Mouse (Mus musculus): ENCODE data around the gene Tmcc1.

The Tmcc1 gene

DNA sequence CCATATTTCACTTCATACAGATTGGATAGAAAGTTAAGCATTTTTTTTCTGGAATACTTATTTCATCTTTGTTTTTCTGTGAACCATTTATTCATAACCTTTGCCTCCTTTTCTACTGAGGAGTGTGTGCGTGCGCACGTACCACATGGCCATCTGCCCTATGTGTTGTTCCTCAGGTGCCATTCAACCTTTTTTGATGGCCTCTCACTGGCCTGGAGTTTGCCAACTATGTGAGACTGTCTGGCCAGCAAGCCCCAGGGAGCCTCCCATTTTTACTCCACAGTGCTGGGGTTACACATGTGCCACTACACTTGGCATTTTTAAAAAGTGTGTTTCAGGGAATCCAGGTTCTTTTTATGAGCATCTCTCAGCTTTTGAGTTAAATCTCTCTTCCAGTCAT, 177.4 kb downstream of the Tmcc1 start:
- no peak for DNase-seq (ENCODE audit: low spot score in 2 of 2)

DNA sequence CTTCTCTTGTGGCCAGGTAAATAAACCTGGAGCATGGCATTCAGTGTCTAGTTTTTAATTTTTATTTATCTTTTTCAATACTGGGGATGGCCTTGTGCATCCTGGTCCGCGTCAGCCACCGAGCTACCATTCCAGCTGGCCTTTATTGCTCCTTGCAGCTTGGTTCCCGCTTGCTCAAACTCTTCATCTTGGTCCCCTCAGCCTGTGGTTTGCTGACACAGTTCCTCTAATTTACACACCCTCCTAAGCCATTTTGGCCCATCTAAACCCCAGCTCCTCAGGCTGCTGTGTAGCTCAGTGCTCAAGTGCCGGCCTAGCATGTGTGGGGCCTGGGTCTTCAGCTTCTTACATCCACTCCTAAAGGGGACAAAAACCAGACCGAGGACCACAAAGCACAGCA, 179.2 kb downstream of the Tmcc1 start:
- no peak for DNase-seq (ENCODE audit: low spot score in 2 of 2)

DNA sequence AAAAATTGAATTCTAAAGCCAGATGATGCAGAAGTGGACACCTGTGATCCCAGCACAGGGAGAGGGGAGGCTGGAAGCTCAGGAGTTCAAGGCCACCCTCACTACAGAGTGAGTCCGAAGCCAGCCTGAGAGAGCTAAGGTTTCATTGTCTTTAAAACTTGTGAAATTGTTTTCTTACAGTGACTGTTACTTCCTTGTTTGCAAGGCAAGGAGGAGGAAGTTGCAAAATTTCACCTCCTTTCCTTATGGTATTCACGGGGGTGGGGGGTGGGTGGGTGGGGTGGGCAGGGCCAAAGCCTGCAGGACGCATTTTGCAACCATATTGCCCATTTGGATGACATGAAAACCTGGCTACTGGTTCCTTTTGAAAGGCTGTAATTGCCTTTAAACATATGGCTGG, 179.6 kb downstream of the Tmcc1 start:
- no peak for DNase-seq (ENCODE audit: low spot score in 2 of 2)

DNA sequence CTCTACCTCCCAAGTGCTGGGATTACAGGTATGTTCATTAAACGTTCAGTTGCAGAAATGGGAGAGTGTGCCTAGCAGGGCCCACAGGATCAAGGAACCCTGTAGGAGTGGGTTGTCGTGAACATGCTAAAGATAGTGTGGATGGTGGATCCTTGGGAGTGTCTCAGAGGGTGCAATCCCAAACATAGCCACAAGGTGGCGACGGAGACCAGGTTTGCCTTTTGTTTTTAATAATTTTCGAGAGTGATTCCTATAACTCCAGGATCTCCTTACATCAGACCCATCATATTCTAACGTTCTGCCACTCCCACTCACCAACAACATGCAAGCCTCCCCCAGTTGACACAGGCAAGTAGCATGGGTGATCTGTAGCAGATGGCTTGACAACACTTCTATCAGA, 182.7 kb downstream of the Tmcc1 start:
- peak in 1 of 2 experiments; percentile 93 for DNase-seq (ENCODE audit: low spot score in 2 of 2)

DNA sequence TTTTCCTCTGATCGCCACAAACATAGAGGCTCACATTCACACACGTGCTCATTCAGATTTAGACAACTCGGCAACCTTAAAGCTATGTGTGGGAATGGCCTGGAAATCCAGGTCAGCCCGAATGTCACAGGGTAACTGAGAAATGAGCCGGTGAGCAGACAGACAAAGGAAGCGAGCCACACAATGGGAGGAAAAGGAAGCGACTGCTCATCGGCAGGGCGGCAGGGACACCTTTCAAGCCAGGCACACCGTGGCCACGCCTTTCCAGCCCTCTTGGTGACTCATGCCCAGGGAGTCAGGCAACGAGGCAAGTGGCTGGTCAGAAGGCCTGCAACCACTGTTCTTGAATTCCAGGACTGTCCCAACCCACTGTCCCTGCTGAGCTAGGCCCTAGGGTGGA, 183.9 kb downstream of the Tmcc1 start:
- DNase-seq (ENCODE audit: low spot score in 2 of 2) = no peak

DNA sequence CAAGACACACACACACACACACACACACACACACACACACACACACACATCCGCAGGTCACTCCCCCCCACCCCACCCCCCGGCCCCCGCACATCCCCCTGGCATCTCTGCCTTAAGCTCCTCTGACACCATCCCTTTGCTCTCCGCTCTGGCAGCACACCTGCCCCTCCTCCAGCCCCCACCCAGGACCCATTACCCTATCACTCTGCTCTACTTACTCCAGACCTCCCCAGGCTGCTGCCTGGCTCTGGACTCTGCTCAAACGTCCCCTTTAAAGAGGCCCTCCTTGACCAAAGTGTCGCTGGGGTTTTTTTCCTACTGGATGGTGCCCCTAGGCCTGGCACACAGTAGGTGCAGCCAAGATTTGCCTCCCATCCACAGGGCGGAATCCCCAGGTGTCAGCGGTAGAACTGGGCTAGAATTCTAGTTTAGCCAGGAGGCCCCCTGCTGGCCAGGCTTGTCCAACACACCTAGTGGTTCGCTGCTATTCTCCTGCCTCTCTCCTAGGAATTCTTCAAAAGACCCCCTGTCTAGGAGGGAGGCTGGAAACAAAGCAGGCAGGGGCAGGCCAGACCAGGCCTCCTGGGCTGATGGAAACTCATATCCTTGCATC, 185.6 kb downstream of the Tmcc1 start:
- DNase-seq (ENCODE audit: low spot score in 2 of 2) = peak in 1 of 2 experiments; percentile 69

DNA sequence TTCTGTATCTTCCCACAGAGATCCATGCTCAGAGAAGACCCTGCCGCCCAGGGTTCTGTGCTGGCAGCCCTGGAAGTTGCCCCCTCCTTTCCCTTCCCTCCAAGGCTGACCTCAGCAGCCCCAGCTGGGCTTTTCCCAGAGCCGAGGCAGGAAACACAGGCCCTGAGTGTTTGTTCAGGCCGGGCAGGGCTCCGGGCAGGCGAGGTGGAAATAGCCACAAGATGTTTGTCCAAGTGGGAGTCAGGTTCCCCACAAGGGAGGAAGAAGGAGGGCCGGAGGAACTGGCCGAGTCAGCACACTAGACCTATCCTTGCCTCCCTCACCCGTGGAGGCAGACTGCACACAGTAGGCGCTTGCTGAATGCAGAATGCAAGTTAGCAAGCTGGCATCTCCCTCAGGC, 186.6 kb downstream of the Tmcc1 start:
- no peak for DNase-seq (ENCODE audit: low spot score in 2 of 2)

DNA sequence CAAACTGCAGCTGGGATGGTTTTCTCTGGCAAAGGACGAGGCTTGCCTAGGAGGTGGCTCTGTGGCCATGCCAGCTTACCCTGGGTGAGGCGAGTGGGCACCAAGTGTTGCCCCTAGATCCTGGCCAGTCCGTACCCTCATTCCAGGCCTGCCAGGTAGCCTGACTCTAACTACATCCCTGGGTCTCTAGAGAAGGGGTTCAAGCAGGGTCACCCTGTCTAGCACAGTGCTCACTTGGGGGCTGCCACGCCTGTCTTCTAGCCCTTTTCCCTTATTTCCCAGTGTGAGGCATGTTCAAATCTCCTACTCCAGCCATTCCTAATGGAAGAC, 187.4 kb downstream of the Tmcc1 start:
- DNase-seq (ENCODE audit: low spot score in 2 of 2) = no peak

DNA sequence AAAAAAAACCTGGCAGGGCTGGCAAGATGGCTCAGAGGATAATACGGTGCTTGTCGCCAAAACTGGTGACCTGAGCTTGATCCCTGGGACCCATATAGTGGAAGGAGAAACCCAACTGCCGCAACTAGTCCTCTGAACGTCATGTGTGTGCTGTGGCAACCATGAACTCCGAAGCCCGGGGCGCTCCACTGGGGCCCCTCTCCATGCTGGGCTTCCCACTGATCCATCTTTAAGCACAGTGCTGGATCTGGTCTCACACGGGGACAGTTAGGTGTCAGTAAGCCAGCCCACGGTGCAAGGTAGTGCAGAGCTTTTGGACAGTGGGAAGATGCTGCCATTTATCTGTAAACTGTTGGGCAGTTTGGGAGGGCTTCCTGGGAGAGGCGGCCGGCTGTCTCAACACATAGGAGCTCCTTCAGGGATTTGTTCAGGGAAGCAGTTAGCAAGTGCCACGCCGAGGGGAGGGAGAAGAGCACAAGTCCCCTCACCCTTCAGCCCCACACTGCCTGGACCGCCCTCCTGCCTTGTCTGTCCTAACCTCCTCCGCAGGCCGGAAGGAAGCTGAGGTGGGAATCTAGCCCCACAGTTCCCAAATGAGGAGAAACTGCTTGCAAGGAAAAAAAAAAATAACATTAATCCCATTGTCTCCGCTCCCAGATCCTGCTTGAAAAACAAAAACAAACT, 187.9 kb downstream of the Tmcc1 start:
- no peak for DNase-seq (ENCODE audit: low spot score in 2 of 2)

DNA sequence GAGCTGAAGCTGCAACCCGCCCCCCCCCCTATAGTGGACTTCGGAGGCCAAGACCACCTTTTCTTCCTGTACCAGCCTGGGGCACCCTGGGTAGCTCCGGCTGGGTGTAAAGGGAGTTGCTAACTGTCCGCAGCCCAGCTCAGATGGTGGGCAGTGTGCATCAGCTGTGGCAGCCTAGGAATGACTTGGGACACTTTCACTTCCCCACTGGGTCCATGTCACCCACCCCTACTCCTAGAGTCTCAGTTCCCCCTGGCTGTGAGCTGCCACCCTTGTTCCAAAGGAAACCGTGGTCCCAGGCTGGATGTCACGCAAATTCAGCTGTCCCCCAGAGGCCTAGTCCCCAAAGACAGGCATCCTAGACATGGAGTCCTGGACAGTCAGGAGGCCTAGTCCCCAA, 188.6 kb downstream of the Tmcc1 start:
- no peak for DNase-seq (ENCODE audit: low spot score in 2 of 2)

DNA sequence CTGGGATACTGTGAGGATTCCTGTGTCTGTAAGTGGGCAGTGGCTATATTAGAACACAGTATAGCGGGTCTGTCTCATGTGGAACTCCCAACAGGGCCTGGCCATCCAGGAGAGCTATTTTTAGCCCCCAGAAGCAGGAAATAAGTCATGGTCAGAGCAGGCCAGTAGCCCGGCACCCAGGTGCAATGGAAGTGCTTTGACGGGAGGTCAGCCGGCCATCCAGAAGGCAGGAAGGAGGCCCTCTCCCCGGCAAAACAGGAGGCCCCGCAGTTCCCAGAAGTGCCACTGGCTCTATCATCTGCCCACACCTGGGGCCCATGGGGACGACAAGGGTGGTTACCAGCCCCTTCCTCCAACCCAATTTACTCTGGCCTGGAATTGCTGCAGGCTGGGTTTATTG, 189.2 kb downstream of the Tmcc1 start:
- DNase-seq (ENCODE audit: low spot score in 2 of 2) = no peak

DNA sequence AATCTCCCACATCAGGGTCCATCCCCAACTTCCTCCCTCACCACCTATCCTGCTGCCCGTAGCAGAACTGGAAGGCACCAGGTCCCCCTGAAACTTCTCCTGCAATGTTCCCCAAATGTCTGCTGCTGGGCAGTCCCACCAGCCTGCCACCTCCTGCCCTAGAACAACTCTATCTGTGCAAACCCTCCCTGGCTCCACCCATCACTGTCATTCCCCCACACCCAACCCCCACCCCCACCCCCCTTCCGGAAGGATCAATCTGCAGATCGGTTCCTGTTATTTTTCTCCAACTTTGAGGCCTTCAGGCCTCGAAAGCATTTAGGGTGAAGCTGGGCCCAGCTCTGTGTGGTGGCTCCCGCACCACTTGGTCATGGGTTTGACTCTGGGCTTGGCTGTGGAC, 189.8 kb downstream of the Tmcc1 start:
- DNase-seq (ENCODE audit: low spot score in 2 of 2) = no peak

DNA sequence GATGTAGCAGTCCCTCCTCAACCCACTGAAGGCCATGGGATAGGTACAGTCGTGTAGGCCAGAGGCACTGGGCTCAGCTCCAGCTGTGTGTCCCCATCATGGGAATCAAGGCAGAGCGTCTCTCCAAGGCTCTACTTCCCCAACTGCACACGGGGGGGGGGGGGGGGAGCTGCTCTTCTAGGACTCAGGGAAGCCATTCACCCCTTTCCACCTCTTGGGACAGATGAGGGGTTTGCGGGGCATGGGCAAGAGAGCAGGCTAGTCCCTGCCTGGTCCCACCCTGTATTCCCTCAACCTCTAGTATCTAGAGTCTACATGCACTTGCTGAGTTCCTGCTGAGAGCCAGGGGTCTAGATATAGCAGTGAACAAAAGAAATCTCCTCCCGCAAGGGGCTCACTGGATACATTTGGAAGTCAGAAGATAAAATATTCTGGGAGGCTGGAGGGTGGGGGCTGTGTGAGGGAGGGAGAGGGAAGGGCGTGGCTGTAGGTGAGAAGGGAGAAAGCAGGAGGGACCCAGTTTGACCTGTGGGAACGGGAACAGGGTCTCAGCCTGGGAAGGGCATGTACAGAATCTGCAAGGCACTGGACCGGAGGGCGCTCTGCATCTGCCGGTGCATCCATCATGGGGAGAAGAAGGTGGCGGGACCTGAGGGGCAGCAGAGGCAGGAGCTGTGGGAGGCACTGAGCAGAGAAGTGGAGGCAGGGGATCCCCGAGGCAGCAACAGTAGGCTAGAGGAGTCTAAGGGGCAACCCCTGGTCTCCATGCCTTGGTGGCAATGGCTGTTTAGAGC, 190.8 kb downstream of the Tmcc1 start:
- DNase-seq (ENCODE audit: low spot score in 2 of 2) = no peak

DNA sequence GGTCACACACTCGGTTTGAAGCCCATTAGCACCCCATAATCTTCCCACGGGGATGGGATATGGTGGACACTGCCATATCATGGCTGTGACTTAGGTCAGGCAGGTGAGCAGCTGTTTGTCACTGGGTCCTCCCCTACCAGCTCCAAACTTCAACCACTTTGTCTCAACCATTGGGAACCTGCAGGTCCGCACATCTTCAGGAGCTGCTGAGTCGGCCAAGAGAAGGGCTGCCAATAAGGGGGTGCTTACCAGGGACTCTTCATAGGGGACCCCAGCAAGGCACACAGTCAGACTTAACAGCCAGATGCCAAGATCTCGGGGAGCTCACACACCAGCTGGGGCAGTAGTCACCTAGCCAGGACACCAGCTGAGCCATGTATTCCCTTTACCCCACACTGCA, 192.4 kb downstream of the Tmcc1 start:
- DNase-seq (ENCODE audit: low spot score in 2 of 2) = no peak

DNA sequence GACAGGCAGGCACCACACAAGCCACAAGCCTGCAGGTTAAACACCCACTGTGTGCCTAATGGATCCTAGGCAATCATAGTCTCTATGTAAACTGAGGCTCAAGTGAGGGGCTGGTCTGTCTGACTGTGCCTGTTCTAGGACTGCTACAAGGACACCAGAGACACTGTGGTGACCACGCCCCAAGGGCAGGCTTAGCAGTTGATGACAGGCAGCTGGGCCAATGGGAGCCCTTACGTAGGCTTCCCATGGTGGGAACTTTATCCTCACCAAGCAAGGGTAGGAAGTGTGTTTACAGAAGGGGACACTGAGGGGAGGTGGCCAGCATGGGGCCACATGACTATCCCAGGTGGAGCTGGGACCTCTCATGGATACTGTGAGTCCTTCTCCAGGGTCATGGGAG, 194.1 kb downstream of the Tmcc1 start:
- DNase-seq (ENCODE audit: low spot score in 2 of 2) = no peak

DNA sequence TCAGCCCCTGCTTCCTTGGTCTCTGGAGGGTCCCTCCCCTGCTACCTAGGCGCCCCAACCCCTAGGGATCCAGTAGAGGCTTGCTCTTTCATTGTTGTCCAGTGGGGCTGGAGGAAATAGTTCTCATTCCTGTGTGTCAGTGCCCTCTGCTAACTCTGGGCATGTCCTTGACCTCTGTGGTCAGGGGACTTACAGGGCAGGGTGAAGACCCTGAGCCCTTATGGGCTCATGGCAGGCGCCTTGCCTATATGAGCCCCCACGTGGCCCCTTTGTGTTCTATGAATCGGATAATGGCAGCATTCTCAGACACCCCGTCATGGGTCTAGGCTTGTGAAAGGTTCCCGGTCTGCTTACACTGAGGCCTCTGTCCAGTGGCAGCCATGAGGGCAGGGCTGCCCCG, 194.5 kb downstream of the Tmcc1 start:
- DNase-seq (ENCODE audit: low spot score in 2 of 2) = no peak

DNA sequence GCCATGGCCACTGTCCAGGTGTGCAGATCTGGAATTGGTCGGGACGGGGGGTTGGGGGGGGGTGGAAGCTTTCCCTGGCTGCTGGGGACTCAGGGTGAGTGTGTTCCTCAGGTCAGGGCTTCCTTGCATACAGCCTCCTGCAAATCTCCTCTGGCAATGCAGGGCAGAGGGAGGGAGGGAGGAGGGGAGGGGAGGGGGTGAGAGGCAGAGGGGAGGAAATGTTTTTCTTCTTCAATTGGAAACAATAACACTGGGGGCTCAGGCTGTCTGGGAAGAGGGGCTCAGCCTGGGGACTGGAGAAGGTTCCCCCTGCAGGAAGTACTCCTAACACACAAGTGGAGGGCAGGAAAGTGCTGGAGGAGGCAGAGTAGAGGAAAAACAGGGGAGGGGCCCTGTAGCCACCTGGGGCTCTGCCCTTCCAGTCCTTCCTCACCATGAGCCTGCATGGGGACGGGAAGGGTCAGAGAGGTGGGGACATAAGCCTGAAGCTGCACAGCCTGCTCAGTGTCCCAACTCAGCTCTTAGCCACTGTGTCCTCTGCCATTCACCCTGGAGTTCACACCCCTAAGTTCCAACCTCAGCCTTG, 195.5 kb downstream of the Tmcc1 start:
- DNase-seq (ENCODE audit: low spot score in 2 of 2) = no peak

DNA sequence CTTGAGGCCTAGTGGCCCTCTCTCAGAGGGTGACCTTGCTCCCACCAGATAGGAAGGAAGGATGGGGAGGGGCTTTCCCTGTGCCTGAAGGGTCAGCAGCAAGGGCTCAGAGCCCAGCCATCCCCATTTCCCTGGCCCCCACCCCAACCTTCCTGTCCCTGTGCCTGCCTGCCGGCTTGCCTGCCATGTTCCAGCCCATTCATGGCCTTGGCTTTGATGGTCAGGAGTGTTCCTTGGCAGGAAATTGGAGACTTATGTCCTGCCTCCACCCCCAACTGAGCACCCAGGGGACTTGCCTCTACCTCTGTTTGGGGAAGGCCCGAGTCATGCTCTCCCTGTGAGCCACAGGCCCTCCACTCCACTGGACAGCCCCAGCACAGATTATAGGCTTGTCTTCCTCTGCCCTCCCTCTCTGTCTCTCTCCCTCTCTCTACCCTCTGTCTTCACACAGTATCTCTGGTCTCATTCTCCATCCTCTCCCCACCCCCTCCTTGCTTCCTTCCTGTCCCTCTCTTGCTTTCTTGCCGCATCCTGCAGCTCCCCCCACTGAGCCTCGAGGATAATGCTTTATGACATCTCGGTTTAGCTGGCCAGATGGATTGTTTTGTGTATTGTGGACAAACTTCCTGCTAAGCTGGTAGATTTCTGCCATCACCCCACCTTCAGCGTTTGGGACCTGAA, 197.0 kb downstream of the Tmcc1 start:
- no peak for DNase-seq (ENCODE audit: low spot score in 2 of 2)

DNA sequence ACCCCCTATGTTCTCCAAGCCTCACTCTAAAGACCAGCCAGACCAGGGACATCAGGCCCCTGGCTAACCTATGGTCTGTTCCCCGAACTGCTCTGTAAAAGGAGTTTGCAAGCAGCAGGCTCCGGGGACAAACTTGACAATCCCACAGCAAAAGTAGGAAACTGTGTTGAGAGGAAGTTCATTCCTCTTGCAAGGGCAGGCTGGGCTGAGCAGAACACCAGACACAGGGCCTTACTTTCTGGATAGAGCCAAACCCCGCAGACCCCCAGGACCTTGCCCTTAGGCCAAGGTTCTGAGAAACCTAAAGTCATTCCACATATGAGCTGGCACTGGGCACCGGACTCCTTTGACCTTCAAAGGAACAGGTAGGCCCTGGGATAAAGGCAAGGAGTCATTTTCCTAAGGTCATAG, 197.8 kb downstream of the Tmcc1 start:
- no peak for DNase-seq (ENCODE audit: low spot score in 2 of 2)

DNA sequence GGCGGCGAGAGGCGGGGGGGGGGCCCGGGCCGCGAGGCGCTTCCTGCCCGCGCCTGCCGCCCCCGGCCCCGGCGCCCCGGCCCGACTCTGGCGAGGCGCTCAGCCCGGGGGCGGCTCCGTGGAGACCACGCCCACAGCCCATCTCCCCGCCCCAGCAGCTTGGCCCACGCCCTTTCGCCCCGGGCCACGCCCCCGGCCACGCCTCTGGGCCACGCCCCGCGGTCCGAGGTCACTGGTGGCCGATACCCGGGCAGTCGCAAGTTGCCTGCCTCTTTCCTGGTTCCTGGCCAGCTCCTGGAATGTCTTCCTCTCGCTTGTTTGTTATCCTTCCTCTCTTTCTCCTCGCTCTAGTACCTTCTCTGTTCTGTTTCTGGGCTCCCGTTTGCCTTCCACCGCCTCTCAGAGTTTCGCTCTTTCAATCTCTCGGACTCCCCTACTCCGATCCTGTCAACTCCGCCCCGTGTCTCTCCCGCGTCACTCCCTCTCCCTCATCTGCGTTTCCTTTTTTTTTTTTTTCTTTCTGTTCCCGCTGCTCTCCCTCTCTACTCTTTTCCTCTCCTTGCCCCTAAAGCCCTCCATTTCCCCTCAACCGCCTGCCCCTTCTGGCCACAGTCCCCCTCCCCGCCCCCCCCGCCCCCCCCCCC, 198.3 kb downstream of the Tmcc1 start, which contains the start of gene Plxnd1:
Gene Plxnd1 (minus strand): TSS at position 129 of the 644 bp plus-strand sequence.
- DNase-seq (ENCODE audit: low spot score in 2 of 2) = peak in 1 of 2 experiments; percentile 84

DNA sequence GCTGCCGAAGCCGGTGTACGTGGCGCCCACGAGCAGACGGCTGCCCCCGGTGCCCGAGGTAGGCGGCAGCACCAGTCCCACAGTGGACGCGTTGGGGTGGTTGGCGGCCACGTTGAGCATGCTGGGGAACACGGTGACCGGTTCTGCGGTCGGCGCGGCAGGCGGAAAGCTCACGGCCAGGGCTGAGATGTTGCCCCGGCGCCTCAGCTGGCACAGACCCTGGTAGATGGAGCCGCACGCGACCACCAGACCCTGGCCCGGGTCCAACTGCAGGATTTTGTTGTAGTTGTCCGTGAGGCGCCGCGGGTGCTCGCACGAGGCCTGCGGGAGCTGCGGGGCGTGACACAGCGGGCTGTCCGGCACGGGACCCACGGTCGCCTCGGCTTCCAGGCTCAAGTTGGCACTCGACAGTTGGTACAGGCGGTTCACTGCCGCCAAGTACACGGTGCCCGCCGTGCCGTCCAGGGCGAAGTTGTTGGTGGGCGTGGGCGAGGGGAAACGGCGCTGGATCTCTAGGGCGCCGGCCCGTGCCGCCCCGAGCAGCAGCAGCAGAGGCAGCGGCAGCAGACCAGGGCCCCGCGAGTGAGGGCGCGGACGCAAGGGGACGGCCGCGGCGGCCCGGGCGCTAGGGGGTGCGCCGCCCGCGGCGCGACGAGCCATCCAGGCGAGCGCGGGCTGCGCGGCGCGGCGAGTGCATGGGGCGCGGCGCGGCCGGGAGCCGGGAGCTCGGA, 199.0 kb downstream of the Tmcc1 start:
- DNase-seq (ENCODE audit: low spot score in 2 of 2) = no peak

Data from left cerebral cortex, adult 9 months (tissue).